Mouse (Mus musculus): ENCODE results near the gene Ascl3. TPM values are rescaled to one million over a fixed set of nuclear protein-coding genes. Genes with fewer than 3 reads are reported as not detected.

Gene Ascl3
- polyA plus RNA-seq (2012; rRNA removed), result 0.20 TPM in 1 of 2 replicates, not detected in the other

DNA sequence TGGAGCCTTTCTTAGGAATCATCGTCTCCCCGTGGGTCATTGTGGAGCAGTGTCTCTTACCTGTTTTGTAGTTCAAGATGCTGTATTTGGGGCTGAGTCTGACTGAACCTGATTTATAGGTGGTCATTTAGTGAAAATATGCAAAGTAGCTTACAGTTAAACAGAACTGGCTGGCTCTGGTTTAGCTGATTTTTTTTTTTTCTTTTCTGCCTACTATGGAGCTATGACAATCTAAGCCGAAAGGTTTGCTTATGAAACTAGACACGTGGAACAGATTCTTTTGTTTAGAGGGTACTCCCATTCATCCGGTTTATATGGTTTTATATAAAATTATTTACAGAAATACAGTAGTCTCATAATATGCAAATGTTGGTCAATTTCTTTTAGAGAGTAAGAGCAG, at the start of gene Ascl3:
TSS of gene Ascl3 (minus strand) at position 101 of the 400 bp plus-strand sequence.
- no peak for DNase-seq (ENCODE audit: extremely low spot score in 1 of 2, low spot score in 1 of 2)

DNA sequence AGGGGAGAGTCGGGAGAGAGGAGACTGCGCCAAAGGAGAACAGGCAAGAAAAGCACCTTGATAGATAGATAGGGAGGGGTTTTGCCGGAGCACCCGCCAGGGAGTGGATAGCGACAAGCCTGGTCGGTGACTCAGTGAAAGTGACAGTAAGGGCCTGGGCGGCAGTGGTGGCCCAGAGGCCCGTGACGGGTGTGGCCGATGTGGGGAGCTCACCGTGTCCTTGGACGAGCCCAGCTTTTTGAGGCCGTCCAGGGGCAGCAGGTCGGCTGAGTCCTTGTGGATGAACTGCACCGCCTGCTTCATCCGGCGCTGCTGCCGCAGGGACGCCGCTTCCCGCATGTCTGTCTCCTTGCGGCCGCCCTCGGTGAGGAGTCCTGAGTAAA, 49.6 kb upstream of the Ascl3 start:
- no peak for DNase-seq (ENCODE audit: extremely low spot score in 1 of 2, low spot score in 1 of 2)

DNA sequence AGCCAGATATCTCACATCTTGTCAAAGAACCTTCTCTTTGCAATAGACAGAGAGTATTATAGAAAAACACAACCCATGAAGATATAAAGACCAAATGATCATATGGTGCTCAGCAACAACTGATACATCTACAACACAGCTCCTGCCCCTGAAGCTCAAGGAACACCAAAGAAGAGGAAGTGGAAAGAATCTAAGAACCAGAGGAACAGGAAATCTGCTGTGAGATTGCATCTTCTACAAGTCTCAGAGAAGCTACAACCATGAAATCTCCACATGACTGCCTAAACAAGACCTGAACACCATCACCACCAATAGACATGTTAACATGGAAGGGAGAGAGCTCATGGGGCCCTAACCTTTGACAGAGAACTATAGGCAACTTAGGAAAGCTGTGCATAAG, 40.7 kb upstream of the Ascl3 start:
- DNase-seq (ENCODE audit: extremely low spot score in 1 of 2, low spot score in 1 of 2), result no peak

DNA sequence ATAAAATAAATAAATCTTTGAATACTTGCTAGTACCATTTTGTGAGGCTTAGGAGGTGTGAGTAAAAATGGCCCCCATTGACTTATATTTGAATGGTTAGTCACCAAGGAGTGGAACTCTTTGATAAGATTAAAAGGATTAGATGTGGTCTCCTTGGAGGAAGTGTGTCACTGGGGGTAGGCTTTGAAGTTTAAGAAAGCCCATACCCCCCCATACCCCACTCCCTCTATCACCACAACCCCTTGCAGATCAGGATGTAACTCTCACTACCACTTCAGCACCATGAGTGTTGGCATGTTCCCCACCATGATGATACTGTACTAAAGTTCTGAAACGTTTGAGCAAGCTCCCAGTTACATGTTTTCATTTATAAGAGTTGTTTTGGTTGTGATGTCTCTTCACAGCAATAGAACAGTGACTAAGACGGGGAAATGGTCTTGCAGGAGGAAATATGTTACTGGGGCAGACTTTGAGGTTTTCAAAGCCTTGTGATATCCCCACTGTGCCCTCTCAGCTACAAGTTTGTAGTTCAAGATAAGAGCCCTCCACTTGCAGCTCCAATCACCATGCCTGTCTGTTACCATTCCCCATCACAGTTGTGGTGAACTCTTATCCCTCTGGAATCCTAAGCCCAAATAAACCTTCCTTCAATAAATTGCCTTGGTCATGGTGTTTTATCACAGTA, 37.3 kb upstream of the Ascl3 start:
- no peak for DNase-seq (ENCODE audit: extremely low spot score in 1 of 2, low spot score in 1 of 2)

DNA sequence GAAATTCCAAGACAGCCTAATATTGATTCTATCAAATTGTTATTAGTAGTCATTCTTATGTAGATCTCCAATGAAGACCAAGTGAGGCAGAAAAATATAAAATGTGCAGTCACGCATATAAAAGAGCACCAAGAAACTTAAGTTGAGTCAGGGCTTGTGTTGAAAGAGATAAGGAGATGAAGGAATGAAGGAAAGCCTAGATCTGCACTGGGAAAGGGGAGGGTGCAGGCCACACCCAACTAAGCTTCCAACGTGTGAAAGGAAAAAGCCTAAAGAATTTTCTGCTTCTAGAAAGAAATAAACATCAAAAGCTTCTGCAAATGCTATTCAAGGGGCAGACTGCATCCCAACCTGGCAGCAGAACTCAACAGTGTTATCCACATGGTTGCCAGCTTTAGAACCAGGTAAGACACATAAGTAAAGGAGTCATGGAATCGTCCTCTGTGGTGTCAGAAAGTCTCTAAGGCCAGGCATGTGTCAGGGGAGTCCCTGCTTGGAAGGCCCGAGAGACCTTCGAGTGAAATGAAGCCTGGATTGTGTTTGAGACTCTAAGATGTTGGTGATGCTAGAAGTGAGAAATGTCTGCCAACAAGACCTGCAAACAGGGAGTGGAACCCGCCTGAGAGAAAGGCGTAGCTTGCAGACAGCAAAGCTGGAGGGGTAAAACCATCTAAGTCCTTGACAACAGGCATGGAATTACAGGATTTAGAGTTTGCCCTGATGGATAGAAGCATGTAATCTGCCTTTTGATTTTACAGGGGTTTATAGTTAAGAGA, 36.2 kb upstream of the Ascl3 start:
- no peak for DNase-seq (ENCODE audit: extremely low spot score in 1 of 2, low spot score in 1 of 2)

DNA sequence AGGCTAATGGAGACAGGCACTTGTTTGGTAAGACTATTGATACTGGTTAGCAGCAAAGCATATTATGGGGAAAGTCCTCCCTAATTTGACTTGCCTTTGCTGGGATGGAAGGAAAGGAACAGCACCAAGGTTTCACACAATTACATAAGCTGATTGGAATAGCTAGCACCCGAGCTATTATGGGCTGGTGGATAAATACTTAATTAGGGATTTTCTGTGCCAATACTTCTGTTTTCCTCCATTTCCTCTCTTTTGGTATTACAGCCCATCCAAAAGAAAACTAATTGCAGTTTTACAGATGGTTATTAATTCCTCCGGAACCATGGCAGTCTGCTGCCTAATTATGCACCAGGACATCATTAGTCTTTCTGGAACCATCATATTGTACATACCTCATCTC, 32.5 kb upstream of the Ascl3 start:
- no peak for DNase-seq (ENCODE audit: extremely low spot score in 1 of 2, low spot score in 1 of 2)

DNA sequence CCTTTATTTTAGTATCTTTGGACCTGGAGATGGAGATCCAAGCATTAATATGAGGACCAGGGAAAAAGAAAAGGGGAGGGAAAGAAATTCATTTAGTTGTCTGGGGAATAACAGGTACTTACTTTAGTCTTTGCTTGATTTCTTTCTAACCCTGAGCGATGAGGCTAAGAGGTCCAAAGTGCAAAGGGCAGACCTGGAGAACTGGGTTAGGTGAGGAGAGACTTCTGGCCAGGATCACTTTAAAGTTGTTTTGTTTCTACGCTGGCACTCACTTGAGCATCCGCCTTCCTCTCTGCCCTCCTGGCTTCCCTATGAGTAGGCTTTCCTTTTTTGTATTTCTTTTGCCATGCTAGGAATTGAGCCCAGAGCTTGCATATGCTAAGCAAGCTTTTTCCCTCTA, 24.8 kb upstream of the Ascl3 start:
- no peak for DNase-seq (ENCODE audit: extremely low spot score in 1 of 2, low spot score in 1 of 2)

DNA sequence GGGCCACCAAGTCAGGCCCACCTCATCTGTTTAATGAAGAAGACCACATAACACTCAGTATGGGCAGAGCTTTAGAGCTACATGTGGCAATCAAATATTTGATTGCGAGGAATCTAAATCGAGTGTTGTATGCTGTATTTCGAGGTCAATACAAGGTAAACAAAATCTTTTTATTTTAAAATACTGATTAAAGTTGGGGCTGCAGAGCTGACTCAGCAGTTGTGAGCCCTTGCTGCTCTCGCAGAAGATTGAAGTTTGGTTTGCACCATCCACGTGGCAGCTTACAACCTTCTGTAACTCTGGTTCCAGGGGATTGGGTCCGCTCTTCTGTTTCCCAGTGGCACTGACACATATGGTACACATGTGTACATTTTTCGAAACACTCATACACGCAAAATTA, 22.5 kb upstream of the Ascl3 start:
- DNase-seq (ENCODE audit: extremely low spot score in 1 of 2, low spot score in 1 of 2), result no peak

DNA sequence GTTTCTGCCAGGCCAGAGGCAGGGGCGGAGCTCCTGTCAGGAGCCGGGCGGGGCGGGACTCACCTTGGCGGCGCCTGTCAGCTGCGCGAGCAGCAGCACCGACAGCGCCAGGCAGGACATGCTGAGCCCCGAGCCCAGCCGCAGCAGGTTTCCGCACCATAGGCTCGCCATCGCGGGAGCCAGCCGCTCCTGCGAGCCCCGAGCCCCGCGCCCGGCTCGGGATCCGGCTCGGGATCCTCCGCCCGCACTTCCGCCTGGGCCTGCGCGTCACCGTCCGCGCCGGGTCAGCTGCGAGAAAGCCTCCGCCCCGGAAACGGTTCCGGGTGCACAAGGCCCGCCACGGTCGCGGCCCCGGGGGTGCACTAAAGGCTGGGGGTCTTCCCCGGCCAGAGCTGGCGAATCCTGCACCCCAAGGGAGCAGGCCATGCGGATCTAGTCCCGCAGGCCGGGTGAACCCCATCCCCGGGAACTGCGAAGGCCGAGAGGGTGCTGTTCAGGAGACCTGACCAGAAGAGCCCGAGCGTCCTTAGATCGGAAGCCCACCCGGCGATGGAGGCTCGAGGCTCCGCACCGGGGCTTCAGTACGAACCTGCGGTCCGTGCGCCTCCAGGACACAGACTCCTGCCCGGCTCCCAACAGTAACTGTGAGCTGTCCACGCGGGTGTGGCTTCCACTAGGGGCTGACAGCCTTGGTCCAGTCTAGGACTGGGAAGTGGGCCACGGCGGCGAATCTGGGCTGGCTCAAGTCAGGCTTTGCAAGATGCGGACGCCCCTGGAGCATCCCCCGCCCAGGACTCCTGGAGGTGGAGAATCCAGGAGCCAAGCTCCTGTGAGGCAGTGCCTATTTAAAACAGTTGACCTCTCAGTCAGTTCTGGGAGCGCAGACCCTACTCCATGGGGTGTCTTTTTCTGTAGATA, 20.7 kb upstream of the Ascl3 start, which contains the start of gene Tmem9b:
TSS of gene Tmem9b (minus strand) at position 868 of the 918 bp plus-strand sequence.
- peak; percentile 55 to 80 for DNase-seq (ENCODE audit: extremely low spot score in 1 of 2, low spot score in 1 of 2)

DNA sequence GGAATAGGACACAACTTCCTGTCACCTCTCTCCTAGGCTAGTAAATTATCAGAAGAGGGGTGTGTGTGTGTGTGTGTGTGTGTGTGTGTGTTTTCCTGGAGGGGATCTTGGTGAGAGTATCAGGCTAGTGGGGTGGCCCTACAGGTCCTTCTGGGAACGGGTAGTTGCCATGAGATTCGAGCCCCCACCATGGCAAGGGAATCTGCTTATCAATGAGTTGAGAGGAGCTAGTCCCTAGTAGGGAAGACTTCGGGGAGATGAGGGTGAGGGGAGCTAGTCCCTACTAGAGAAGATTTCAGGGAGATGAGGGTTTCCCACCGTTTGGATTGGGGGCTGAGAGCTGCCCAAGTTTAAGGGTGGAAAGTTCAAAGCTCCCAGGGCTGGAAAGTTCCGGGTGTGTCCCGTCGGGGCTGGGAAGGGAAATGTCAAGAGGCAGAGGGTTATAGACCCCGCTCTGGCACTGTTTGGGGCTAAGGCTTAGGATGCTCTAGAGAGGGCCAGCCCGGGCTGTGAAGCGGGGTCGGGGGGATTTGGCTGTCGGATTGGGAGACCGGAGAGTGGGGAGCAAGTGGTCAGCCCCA, 20.0 kb upstream of the Ascl3 start:
- DNase-seq (ENCODE audit: extremely low spot score in 1 of 2, low spot score in 1 of 2), result no peak

DNA sequence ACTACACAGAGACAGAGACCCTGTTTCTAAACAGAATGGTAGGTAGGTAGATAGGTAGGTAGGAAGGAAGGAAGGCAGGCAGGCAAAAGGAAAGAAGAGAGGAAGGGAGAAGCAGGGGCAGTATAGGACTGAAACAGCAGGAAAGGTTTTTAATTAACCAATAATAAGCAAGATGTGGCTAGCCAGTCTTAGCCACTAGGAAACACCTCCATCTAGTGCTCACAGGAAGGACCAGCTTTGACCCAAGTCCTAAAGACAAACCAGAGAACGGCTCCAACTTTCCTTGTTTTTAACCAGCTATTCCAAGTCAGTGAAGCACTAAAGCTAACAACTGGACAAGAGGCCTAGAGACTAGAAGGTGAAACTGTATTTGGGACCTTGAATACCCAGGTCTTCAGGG, 16.2 kb upstream of the Ascl3 start:
- no peak for DNase-seq (ENCODE audit: extremely low spot score in 1 of 2, low spot score in 1 of 2)

DNA sequence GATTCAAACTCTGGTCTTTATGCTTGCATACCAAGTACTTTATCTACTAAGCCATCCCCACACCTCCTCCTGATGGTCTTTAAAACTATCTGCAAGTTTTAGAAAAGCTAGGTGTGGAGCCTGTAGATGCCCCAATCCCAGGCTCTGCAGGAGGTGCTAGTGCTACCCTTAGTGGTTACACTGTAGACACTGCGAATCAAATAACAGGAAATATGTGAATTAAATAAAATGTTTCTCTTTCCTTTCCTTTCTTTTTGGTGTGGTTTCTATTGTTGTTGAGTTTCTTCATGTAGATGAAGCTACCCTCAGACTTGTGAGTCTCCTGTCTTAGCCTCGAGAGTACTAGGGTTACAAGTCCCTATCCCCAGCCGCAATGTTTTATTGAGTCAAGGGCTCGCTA, 10.2 kb upstream of the Ascl3 start:
- no peak for DNase-seq (ENCODE audit: extremely low spot score in 1 of 2, low spot score in 1 of 2)

DNA sequence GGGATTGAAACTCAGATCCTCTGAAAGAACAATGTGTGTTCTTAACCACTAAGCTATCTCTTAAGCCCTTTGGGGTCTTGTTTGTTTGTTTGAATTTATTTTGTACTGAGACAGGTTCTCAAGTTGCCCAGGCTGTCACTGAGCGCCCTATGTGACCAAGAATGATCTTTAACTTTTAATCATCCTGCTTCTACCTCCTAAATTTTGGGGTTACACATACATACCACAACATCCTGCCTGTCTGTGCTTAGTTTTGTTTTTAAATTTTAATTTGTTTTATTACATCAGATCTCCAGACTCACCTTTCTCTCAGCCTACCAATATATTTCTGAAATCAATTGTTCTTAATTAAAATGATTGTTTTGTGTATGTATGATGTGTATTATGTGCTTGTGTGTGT, 9.5 kb upstream of the Ascl3 start:
- no peak for DNase-seq (ENCODE audit: extremely low spot score in 1 of 2, low spot score in 1 of 2)

DNA sequence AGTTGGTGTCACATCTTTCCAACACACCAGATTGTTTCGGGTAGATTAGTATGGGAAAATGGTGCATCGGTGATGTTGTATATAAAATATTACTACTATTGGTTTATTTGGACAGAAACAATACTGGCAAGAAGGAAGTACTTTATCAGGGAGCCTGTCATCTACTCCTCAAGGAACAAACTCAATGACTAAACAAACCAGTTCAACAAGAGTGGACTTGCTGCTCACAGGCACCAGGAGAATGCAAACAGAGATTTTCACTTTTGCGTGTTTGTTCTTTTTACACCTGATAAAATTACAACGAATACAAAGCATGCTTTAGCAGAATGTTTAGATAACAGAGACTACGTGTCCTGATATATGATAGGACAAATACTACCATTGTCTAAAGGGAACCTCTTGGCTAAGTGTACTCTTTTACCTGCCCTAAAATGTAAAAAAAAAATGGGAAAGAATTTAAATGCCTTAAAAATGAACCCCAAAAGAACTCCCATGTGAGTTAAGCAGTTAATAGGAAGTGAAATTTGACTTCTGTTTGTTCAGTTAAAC, 8.4 kb upstream of the Ascl3 start:
- DNase-seq (ENCODE audit: extremely low spot score in 1 of 2, low spot score in 1 of 2), result no peak

DNA sequence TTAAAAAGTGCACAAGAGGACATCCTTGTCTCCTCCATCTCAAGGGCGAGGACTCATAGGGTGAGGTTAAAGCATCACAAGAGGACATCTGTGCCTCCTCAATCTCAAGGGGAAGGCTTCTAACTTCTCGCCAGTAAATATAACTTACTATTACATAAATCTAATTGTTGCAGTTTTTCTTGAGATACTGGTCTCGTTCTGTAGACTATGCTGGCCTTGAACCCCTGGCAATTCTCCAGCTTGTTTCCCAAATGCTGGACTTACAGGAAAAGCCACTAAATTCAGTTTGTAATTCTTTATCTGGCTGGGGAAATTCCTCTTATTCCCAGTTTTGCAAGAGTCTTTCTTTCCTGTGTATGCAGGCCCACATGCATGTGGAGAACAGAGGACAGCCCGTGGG, 3.3 kb upstream of the Ascl3 start:
- no peak for DNase-seq (ENCODE audit: extremely low spot score in 1 of 2, low spot score in 1 of 2)

DNA sequence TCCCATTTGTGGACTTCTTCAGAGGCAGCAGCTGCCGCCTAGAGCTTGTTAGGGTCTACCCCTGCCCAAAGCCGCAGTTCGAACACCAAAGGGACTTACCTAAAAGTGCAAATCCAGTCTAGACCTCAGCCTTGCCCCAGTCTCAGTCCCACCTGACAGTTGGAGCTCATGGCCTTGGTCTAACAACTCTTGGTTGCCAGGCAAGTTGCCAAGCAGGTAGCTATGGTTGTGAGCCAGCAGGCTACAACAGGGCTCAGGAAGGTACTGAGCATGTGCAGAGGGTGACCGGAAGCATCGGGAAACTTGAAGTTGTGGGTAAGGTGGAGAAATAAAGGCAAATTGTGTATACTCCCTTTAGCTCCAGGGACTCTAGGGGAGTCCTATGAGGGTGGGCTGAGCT, 7.8 kb downstream of the Ascl3 start, which contains the start of gene BC051019:
TSS of gene BC051019 (minus strand) at position 154 of the 400 bp plus-strand sequence.
- no peak for DNase-seq (ENCODE audit: extremely low spot score in 1 of 2, low spot score in 1 of 2)

DNA sequence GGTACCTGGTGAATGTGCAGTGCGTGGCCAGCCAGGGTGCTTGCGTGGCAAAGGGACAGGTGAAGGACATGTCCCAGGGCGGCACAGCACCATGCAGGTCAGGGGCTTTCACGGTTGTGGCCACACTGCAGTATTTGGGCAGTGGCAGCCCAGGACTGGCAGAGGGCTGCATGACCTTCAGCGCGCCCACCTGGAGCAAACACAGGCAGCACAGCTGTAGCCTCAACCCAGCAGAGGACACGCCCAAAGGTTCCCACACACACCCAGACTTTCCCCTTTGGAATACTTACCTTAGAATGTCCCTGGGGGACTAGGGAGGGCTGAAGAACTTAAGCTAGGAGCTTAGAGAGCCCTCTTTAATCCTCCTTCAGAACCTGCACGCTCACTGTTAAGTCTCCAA, 8.4 kb downstream of the Ascl3 start:
- no peak for DNase-seq (ENCODE audit: extremely low spot score in 1 of 2, low spot score in 1 of 2)

DNA sequence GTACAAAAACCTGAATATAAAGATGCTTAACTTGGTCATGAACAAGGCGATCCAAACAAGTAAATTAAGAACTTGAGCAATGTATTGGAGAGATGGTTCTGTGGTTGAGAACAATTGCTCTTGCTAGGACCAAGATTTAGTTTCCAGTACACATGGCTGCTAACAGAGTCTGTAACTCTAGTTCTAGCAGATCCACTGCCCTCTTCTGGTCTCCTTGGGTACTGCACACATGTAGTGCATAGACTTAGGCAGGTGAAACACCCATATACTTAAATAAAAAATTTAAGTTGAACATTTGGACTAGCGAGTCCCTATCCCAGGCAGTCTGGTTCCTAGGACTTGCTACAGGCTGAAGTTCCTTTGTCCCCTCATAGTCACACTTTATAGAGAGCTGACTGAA, 8.9 kb downstream of the Ascl3 start:
- DNase-seq (ENCODE audit: extremely low spot score in 1 of 2, low spot score in 1 of 2), result no peak

DNA sequence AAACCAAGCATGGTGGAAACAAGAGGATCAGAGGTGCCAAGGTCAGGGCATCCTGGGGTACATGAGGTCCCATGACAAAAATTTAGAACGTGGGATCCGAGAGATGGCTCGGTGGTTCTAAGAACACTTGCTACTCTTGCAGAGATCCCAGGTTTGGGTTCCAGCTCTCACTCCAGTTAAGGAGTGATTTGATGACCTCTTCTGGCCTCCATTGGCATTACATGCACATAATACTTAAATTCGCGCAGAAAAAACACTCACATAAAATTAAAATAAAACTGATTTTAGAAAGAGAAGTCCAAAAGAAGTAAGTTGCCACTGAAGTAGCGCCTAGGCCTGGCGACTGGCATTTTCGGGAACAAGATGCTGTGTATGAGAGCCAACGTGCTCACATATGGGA, 12.2 kb downstream of the Ascl3 start:
- DNase-seq (ENCODE audit: extremely low spot score in 1 of 2, low spot score in 1 of 2), result peak in 1 of 2 experiments; percentile 76

DNA sequence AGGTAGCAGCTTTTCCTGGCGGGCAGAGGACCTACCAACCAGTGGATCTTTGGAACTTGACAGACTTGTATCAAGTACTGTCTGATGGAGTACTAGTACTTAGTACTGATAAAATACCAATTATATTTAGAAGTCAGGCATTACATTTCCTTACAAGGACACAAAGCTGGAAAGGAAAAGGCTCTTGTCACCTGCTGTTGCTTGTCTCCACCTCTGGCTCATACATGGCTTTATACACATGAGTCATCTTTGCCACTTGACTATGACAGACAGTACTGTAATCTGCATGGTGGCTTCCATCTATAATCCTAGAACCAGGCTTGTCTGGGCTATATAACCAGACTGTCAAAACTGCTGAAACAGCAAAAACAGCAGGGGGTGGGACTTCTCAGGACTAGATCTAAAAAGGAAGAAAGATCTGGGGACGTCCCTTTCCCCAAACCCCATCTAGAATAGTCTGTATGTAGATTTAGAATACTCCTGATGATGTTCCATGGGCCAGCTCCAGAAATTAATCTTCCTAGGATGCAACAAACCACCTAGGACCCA, 18.0 kb downstream of the Ascl3 start:
- no peak for DNase-seq (ENCODE audit: extremely low spot score in 1 of 2, low spot score in 1 of 2)
